Mouse (Mus musculus): Measurements from ENCODE around the gene Rps6ka5. TPM values are rescaled to one million over a fixed set of nuclear protein-coding genes. Genes with fewer than 3 reads are reported as not detected.

Gene Rps6ka5
- total and polyA plus RNA-seq, 2 experiments from 2014 or later = 6.2 to 10.5 TPM

DNA sequence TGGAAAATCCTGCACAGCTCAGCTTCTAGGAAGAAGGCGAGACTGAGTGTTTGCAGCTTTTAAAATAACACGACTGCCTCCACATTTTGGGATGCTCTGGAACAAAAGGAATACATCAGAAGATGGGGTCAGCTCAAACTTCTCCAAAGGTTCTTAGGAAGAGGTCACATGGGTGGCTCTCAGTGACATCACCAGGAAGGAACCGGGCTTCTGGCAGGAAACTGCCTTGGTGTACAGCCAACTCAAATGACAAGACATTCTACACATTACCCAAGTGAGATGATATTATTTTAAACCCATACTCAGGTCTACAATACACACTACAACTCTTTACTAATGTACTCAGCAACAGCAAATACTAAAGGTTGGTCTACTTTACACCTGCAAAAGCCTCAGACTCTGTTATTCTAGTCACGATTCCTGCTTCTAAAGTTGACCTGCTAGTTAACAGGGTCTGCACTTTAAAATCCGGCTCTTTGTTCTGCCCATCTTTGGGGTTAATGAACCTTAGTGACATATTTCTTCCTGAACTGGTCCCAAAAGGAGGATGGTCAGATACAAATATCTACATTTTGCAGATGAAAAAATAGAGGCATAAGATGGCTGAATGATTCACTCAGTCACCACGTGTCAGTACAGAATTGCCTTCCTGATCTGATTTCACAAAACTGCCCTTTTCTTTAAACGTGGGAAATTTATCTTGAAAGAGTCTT, 188.2 kb downstream of the Rps6ka5 start:
- ATAC-seq (no peak), DNase-seq (ENCODE audit: low spot score) (no peak)
- WGBS = 63% methylated on average over 7 of the region's 7 CpGs
- Histone ChIP-seq H3K4me2 (ENCODE audit: low read depth, low read length) (no peak overlapping the region), H3K27ac (peak overlapping the region; percentile 45; the same call in 1 of the 2 replicates), H3K9me3 (ENCODE audit: low read length) (no peaks in the 10 kb centered on the region), H3K27me3 (ENCODE audit: insufficient read depth, low read length) (no peaks in the 10 kb centered on the region), H3K36me3 (ENCODE audit: insufficient read depth, low read length) (no peaks in the 10 kb centered on the region), H3K4me3 (ENCODE audit: low read length) (no peak overlapping the region), H3K4me1 (ENCODE audit: insufficient read depth, low read length) (no peaks in the 10 kb centered on the region), H3K9ac (replicated peaks; ENCODE audit: low read length) (no peak overlapping the region)
- no peak for TF ChIP-seq CTCF (IDR thresholded peaks at IDR 0.05; ENCODE audit: low read depth)

DNA sequence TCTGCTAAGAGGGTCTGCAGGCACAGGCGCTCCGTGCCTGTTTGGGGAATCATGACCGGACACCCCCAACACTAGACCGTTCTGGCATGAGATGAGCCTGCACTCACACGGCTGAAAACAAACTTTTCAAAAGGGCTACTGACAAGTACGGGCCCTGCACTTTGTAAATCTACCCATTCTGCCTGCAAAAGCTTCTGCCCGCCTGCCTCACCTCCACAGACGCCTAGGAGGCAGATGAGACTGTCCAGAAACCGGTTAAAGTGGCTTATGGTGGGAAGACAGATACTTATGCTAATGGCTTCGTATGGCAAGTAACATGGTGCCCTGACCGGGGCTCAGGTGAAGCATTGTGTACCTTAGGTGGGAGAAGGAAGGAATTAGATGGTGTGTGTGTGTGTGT, 189.7 kb downstream of the Rps6ka5 start:
- Histone ChIP-seq H3K4me3 (ENCODE audit: low read length) (no peak overlapping the region), H3K4me1 (ENCODE audit: insufficient read depth, low read length) (no peaks in the 10 kb centered on the region), H3K36me3 (ENCODE audit: insufficient read depth, low read length) (no peaks in the 10 kb centered on the region), H3K27me3 (ENCODE audit: insufficient read depth, low read length) (no peaks in the 10 kb centered on the region), H3K9ac (replicated peaks; ENCODE audit: low read length) (no peak overlapping the region), H3K27ac (no peak overlapping the region), H3K4me2 (ENCODE audit: low read depth, low read length) (no peak overlapping the region), H3K9me3 (ENCODE audit: low read length) (no peaks in the 10 kb centered on the region)
- DNase-seq (ENCODE audit: low spot score) = no peak
- no peak for TF ChIP-seq CTCF (IDR thresholded peaks at IDR 0.05; ENCODE audit: low read depth)
- 91% methylated on average over 11 of the region's 11 CpGs for WGBS
- no peak for ATAC-seq

DNA sequence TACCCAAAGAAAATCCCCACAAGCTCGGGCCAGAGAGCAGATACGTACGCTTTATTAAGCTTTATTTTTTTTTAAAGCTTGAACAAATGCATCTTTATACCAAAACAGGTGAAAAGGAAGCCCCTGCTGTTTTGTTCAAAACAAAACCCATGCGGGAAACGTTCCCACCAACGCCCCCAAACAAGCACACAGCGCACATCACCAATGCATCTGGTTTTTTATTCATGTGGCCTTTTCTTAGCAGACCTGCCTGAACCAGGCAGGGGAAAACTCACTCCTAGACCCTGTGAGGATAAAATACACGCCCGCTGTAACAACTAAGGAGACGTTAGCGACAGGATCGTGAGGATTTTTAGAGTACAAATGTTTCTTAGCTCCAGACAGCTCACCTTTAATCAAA, 191.8 kb downstream of the Rps6ka5 start:
- no peak for DNase-seq (ENCODE audit: low spot score)
- H3K4me1 ChIP-seq (ENCODE audit: insufficient read depth, low read length) = no peaks in the 10 kb centered on the region
- ATAC-seq = no peak
- no peaks in the 10 kb centered on the region for H3K36me3 ChIP-seq (ENCODE audit: insufficient read depth, low read length)
- H3K9ac ChIP-seq (replicated peaks; ENCODE audit: low read length) = no peak overlapping the region
- H3K9me3 ChIP-seq (ENCODE audit: low read length) = no peaks in the 10 kb centered on the region
- no peaks in the 10 kb centered on the region for H3K27me3 ChIP-seq (ENCODE audit: insufficient read depth, low read length)
- TF ChIP-seq CTCF (IDR thresholded peaks at IDR 0.05; ENCODE audit: low read depth) = no peak
- no peak overlapping the region for H3K4me3 ChIP-seq (ENCODE audit: low read length)
- H3K27ac ChIP-seq = no peak overlapping the region
- WGBS = 54% methylated on average over 12 of the region's 12 CpGs
- H3K4me2 ChIP-seq (ENCODE audit: low read depth, low read length) = no peak overlapping the region

DNA sequence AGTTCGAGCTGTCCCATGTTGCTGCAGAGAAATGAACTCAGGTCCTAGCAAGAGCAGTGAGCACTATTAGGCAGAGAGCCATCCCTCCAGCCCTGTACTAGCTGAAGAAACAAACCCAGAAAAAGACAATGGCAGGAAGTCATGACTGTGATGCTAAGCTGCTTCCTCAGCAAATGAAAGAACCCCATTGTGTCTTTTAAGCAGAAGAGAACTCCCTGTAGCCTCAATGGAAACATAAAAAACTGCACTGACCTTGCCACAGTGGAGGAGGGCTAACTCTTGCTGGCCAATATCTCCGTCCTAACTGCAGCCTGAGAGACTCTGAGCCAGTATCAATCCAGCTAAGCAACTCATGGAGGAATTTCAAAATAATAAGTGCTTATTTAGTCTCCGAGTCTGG, 192.8 kb downstream of the Rps6ka5 start:
- Histone ChIP-seq H3K9ac (replicated peaks; ENCODE audit: low read length) (no peak overlapping the region), H3K4me3 (ENCODE audit: low read length) (no peak overlapping the region), H3K27ac (no peak overlapping the region), H3K27me3 (ENCODE audit: insufficient read depth, low read length) (no peaks in the 10 kb centered on the region), H3K9me3 (ENCODE audit: low read length) (no peaks in the 10 kb centered on the region), H3K4me2 (ENCODE audit: low read depth, low read length) (no peak overlapping the region), H3K4me1 (ENCODE audit: insufficient read depth, low read length) (no peaks in the 10 kb centered on the region), H3K36me3 (ENCODE audit: insufficient read depth, low read length) (no peaks in the 10 kb centered on the region)
- no peak for TF ChIP-seq CTCF (IDR thresholded peaks at IDR 0.05; ENCODE audit: low read depth)
- DNase-seq (ENCODE audit: low spot score) (no peak), ATAC-seq (0 out of 2 replicates have a peak, but pooled peaks have one; percentile 46)
- 27% methylated on average over 3 of the region's 3 CpGs for WGBS

DNA sequence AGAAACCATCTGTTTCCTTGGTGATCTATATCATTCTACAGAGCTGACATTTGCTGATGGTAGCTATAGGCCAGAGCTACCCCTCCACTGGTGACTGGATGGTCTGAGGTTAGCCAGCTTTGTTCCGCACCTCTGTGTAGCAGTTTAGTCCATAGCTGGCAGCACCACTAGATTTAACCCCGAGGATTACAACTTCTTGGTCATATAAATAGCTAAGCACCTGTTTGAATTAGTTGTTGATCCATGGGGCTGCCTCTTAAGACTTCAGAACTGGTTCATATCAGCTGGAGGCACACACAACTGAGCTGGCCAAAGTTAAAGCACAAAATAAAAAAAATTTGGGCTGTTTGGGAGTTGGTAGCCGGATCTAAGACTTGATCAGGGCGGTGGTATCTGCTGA, 193.6 kb downstream of the Rps6ka5 start:
- H3K27me3 ChIP-seq (ENCODE audit: insufficient read depth, low read length) = no peaks in the 10 kb centered on the region
- 83% methylated on average over 4 of the region's 4 CpGs for WGBS
- H3K27ac ChIP-seq = no peak overlapping the region
- DNase-seq (ENCODE audit: low spot score) (no peak), ATAC-seq (no peak)
- H3K4me2 ChIP-seq (ENCODE audit: low read depth, low read length) = no peak overlapping the region
- no peaks in the 10 kb centered on the region for H3K9me3 ChIP-seq (ENCODE audit: low read length)
- no peak overlapping the region for H3K9ac ChIP-seq (replicated peaks; ENCODE audit: low read length)
- no peak overlapping the region for H3K4me3 ChIP-seq (ENCODE audit: low read length)
- H3K36me3 ChIP-seq (ENCODE audit: insufficient read depth, low read length) = no peaks in the 10 kb centered on the region
- no peak for TF ChIP-seq CTCF (IDR thresholded peaks at IDR 0.05; ENCODE audit: low read depth)
- H3K4me1 ChIP-seq (ENCODE audit: insufficient read depth, low read length) = no peaks in the 10 kb centered on the region

DNA sequence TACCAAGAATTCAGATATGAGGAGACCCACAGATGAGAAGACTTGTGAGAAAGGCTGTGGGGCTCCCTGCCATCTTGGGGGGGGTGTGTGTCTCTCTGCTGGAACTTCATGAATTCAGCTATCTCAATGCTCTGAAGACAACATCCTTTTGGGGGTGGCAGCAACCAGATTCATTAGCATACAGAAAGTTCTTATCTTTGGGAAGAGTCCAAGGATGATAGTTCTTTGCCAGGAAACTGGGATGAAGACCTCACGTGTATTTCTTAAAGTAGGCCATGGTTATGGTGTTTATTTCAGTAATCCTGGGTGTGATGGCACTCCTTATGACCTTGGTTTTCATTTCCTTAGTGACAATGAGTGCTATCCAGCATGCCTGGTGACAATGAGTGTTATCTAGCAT, 195.0 kb downstream of the Rps6ka5 start:
- TF ChIP-seq CTCF (IDR thresholded peaks at IDR 0.05; ENCODE audit: low read depth) = no peak
- H3K27ac ChIP-seq = no peak overlapping the region
- no peak overlapping the region for H3K4me2 ChIP-seq (ENCODE audit: low read depth, low read length)
- DNase-seq (ENCODE audit: low spot score) = no peak
- H3K36me3 ChIP-seq (ENCODE audit: insufficient read depth, low read length) = no peaks in the 10 kb centered on the region
- H3K4me1 ChIP-seq (ENCODE audit: insufficient read depth, low read length) = no peaks in the 10 kb centered on the region
- H3K4me3 ChIP-seq (ENCODE audit: low read length) = no peak overlapping the region
- no peak overlapping the region for H3K9ac ChIP-seq (replicated peaks; ENCODE audit: low read length)
- H3K27me3 ChIP-seq (ENCODE audit: insufficient read depth, low read length) = no peaks in the 10 kb centered on the region
- H3K9me3 ChIP-seq (ENCODE audit: low read length) = no peaks in the 10 kb centered on the region
- ATAC-seq = no peak
- WGBS = 60% methylated on average over 1 of the region's 1 CpGs

DNA sequence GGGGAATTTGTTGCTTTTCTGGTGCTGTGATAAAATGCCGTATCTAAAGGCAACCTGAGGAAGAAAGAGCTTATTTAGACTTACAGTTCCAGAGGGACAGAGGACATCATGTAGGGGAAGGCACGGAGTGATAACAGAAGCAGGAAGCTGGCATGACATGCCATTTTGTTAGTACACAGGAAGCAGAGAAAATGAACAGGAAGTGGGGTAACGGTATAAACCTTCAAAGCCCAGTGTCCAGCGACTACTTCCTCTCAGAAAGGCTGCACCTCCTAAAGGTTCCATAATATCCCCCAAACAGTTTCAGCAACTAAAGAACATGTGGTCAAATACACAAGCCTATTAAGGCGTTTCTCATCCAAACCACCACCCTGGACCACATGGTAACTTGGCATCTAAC, 195.9 kb downstream of the Rps6ka5 start:
- no peak for TF ChIP-seq CTCF (IDR thresholded peaks at IDR 0.05; ENCODE audit: low read depth)
- no peaks in the 10 kb centered on the region for H3K36me3 ChIP-seq (ENCODE audit: insufficient read depth, low read length)
- 87% methylated on average over 5 of the region's 5 CpGs for WGBS
- no peak overlapping the region for H3K27ac ChIP-seq
- H3K9me3 ChIP-seq (ENCODE audit: low read length) = no peaks in the 10 kb centered on the region
- no peak overlapping the region for H3K4me3 ChIP-seq (ENCODE audit: low read length)
- H3K27me3 ChIP-seq (ENCODE audit: insufficient read depth, low read length) = no peaks in the 10 kb centered on the region
- ATAC-seq = no peak
- DNase-seq (ENCODE audit: low spot score) = no peak
- no peak overlapping the region for H3K4me2 ChIP-seq (ENCODE audit: low read depth, low read length)
- no peak overlapping the region for H3K9ac ChIP-seq (replicated peaks; ENCODE audit: low read length)
- H3K4me1 ChIP-seq (ENCODE audit: insufficient read depth, low read length) = no peaks in the 10 kb centered on the region
